Mouse (Mus musculus) midbrain, embryonic 16.5 days (tissue): ENCODE results near the gene Fezf1. TPM values are rescaled to one million over a fixed set of nuclear protein-coding genes. Genes with fewer than 3 reads are reported as not detected.

ENCODE experiments used
- ATAC-seq: fragments of 200-750 bp; cut with Nextera tagmentation; 2 replicates; pipeline ENCODE4 v1.8.0; 2017; ENCODE audit warnings: moderate TSS enrichment
- H3K27ac ChIP-seq: fragments of 300-500 bp; sonication (generic); 2 replicates; pipeline ENCODE4 v1.5.1; 2014; ENCODE audit warnings: mild to moderate bottlenecking, low read length, mixed read lengths
- H3K27me3 ChIP-seq: fragments of 300-500 bp; sonication (generic); 2 replicates; pipeline ENCODE4 v1.6.1; 2014; ENCODE audit warnings: low read depth, low read length, mixed read lengths; ENCODE audit not compliant: control insufficient read depth, insufficient read depth
- H3K36me3 ChIP-seq: fragments of 300-500 bp; sonication (generic); 2 replicates; pipeline ENCODE4 v1.6.1; 2014; ENCODE audit warnings: mild to moderate bottlenecking, low read length, moderate library complexity, mixed read lengths; ENCODE audit not compliant: control insufficient read depth, insufficient read depth
- H3K4me1 ChIP-seq: fragments of 300-500 bp; sonication (generic); 2 replicates; pipeline ENCODE4 v1.6.1; 2014; ENCODE audit warnings: mild to moderate bottlenecking, low read length, mixed read lengths; ENCODE audit not compliant: control insufficient read depth, insufficient read depth
- H3K4me2 ChIP-seq: fragments of 300-500 bp; sonication (generic); 2 replicates; pipeline ENCODE4 v1.6.1; 2014; ENCODE audit warnings: mild to moderate bottlenecking, low read length, mixed read lengths
- H3K4me3 ChIP-seq: fragments of 300-500 bp; sonication (generic); 2 replicates; pipeline ENCODE4 v1.5.1; 2014; ENCODE audit warnings: low read depth, mild to moderate bottlenecking, low read length, moderate library complexity, mixed read lengths
- H3K9ac ChIP-seq: fragments of 300-500 bp; sonication (generic); 2 replicates; pipeline ENCODE4 v1.6.1; 2014; ENCODE audit warnings: low read depth, low read length, mixed read lengths
- H3K9me3 ChIP-seq: fragments of 300-500 bp; sonication (generic); replicated peaks from 2 replicates; pipeline ENCODE4 v1.6.1; 2014; ENCODE audit warnings: mild to moderate bottlenecking, low read length, mixed read lengths; ENCODE audit not compliant: control insufficient read depth, poor library complexity, severe bottlenecking
- WGBS: fragments of 180-500 bp; shearing (Covaris S2); extraction: QIAGEN DNeasy Blood & Tissue Kit; methylation state at CpG from one replicate; pipeline ENCODE4 v1.1.7; 2014; 5-methylcytosine and 5-hydroxymethylcytosine counted together
- polyA plus RNA-seq: library from polyadenylated mRNA; unstranded; fragments of >200 nt; fragmentation: Nextera tagmentation; extraction: Ambion mirVana; gene quantifications from 2 replicates; pipeline ENCODE4 v1.2.1, GENCODE M21; 2015

Gene Fezf1
- polyA plus RNA-seq, 1 experiment from 2014 or later = 4.7 TPM

- Histone ChIP-seq H3K36me3 (no peaks in the 10 kb centered on the region), H3K9ac (no peak overlapping the region), H3K4me3 (no peak overlapping the region), H3K9me3 (no peaks in the 10 kb centered on the region), H3K4me2 (no peak overlapping the region), H3K4me1 (no peaks in the 10 kb centered on the region), H3K27me3 (no peaks in the 10 kb centered on the region), H3K27ac (no peak overlapping the region)
- no peak for ATAC-seq
- 28% methylated on average over 3 of the region's 3 CpGs for WGBS
Measured at GRCm38 (mm10) chr6:23211499-23211898, 36.7 kb downstream of the Fezf1 start.

DNA sequence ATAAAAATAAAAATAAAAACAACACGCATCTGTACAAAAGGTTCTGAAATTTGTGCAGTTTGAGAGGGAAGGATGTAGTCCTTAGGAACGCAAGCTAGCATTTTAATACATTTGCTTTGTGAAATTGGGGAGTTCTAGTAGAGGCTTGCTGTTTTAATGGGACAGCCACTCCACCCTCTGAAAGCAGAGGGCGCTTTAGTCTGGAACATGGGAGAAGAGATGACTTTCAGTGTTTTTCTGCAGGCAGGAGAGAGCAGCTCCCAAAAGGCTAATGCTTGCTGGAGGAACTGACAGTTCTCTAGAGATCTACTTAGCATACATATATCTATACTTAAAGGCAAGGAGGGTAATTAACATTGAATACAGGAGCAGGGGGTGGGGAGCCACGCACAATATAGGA is 40.4 kb downstream of the Fezf1 start:
- H3K27me3 ChIP-seq = no peaks in the 10 kb centered on the region
- no peak overlapping the region for H3K27ac ChIP-seq
- H3K36me3 ChIP-seq = no peaks in the 10 kb centered on the region
- no peak overlapping the region for H3K9ac ChIP-seq
- H3K9me3 ChIP-seq = no peaks in the 10 kb centered on the region
- no peaks in the 10 kb centered on the region for H3K4me1 ChIP-seq
- 57% methylated on average over 4 of the region's 4 CpGs for WGBS
- H3K4me3 ChIP-seq = no peak overlapping the region
- H3K4me2 ChIP-seq = no peak overlapping the region
- no peak for ATAC-seq

DNA sequence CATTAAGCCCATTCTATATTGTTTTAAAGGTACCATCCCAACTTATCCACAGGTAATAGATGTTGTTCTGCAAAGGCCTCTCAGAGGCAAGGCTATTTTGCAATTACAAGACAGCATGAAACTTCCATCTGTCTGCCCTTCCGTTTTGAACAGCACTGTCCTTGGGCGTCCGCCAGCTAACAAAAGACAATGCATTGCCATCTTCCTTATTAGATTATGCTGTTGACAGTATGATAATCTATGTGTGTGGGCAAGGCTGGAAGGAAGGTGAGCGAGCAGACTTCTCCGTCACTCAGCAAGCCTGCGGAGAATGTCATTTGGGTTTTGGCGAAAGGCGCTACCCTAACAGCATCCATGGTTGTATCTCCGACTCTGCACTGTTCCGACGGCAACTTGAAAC is 45.5 kb downstream of the Fezf1 start:
- Histone ChIP-seq H3K36me3 (no peaks in the 10 kb centered on the region), H3K4me2 (no peak overlapping the region), H3K9ac (no peak overlapping the region), H3K27ac (no peak overlapping the region), H3K4me3 (no peak overlapping the region), H3K4me1 (no peaks in the 10 kb centered on the region), H3K9me3 (no peaks in the 10 kb centered on the region), H3K27me3 (no peaks in the 10 kb centered on the region)
- no peak for ATAC-seq
- WGBS = 82% methylated on average over 11 of the region's 11 CpGs

Other genes starting within 250 kb of the Fezf1 start
- gene Aass, start 115.4 kb downstream of the Fezf1 start, polyA plus RNA-seq = 1.0 and 1.6 TPM in 2 replicates